Mouse (Mus musculus) skeletal muscle tissue, adult 2 months (tissue): ENCODE results near the gene Ssbp2.
A peak's percentile ranks its signal among the peaks of the same experiment; 100 is the strongest.

Source experiments
- DNase-seq: peaks from one replicate; pipeline ENCODE4 v3.0.0-alpha.2; 2012; ENCODE audit warnings: low read depth, low spot score

The Ssbp2 gene

GRCm38 (mm10) chr13:91459896-91460620 lies at the start of gene Ssbp2:
TSS of gene Ssbp2 (plus strand) at chr13:91460283.
- no peak for DNase-seq

GRCm38 (mm10) chr13:91413752-91414503 lies 46.2 kb upstream of the Ssbp2 start:
- no peak for DNase-seq

DNA sequence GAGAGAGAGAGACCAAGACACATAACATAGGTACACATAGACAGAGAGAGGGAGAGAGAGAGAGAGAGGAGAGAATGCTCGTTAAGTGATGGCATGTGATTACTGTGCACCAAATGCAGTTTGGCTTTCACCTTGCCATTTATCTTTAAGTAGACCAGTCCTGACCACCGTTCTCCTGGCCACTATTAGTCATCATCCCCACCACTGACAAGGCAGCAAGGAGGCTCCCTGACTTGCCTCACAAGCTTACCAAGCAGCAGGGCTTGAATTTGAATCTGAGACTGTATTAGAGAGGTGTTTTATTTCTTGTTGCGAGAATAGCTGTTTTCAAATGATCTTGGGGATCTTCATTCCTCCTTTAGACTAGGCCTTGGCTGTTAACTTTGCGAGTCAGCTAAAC lies 44.2 kb upstream of the Ssbp2 start:
- DNase-seq: no peak

DNA sequence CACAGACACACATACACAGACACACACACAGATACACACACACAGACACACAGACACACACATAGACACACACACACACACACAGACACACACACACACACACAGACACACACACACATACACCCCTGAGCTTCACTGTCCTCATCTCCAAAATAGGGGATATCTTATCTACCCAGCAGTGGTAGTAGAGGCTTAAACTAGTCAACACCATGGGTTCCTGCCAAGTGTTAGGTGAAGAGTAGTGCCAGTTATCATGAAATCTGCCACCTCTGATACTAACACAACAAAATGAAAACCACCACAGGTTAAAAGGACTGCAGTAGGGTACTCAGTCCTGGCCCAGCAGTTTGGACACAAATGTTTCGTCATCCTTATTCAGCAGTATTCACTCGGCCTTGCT lies 43.4 kb upstream of the Ssbp2 start:
- DNase-seq: no peak

DNA sequence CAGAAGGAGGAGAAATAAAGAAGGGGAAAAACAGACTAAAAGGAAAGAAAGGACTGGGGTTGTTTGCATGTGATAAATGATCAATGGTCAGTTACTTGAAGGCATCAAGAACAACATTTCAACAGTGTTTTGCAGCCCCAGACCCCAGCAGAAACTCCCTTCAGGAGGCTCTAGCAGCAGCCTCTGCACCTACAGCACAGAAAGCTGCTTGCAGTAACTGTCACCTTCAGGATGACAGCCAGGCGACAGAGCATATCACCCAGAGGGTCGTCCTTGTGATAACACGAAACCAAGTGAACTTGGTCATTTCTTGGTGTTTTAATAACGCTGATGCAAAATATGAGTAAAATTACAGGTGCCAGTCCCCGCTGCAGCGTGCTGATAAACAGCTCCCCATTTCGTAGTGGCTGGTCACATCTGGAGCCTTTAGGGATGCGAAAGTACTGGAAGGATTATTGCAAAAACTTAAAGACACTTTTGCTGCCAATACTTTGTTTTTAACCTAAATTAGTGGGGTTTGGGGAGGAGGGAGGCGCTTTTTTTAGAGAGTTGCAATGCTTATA lies 38.6 kb upstream of the Ssbp2 start:
- DNase-seq: peak; percentile 76

- no peak for DNase-seq
These were observed 29.2 kb upstream of the Ssbp2 start for GRCm38 (mm10) chr13:91430867-91431266.

- DNase-seq: no peak
These were observed 28.4 kb upstream of the Ssbp2 start for GRCm38 (mm10) chr13:91431392-91432355.

- DNase-seq: no peak
These were observed 27.1 kb upstream of the Ssbp2 start for GRCm38 (mm10) chr13:91433021-91433420.

GRCm38 (mm10) chr13:91437931-91438330 lies 22.2 kb upstream of the Ssbp2 start:
- no peak for DNase-seq

GRCm38 (mm10) chr13:91441476-91441875 lies 18.6 kb upstream of the Ssbp2 start:
- DNase-seq: no peak

DNA sequence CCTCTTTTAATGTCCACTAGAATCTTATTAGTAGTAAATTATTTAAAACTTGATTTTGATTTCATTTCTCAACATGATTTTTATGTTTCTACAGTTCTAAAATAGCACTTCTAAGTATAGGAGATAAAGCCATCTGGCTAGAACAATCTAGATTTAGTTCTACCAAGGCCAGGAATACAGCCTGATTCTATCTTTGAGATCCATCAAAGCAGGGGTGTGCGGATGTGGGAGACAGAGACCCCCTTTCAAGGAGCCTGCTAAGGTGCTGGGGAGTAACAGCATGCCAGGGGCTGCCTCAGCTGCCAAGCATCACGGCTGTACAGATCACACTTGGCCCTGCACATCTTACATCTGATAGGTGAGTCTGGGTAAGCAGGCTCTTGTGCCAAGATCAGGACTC lies 13.4 kb upstream of the Ssbp2 start:
- no peak for DNase-seq

- DNase-seq: no peak
These were observed 11.1 kb upstream of the Ssbp2 start for GRCm38 (mm10) chr13:91448936-91449335.

DNA sequence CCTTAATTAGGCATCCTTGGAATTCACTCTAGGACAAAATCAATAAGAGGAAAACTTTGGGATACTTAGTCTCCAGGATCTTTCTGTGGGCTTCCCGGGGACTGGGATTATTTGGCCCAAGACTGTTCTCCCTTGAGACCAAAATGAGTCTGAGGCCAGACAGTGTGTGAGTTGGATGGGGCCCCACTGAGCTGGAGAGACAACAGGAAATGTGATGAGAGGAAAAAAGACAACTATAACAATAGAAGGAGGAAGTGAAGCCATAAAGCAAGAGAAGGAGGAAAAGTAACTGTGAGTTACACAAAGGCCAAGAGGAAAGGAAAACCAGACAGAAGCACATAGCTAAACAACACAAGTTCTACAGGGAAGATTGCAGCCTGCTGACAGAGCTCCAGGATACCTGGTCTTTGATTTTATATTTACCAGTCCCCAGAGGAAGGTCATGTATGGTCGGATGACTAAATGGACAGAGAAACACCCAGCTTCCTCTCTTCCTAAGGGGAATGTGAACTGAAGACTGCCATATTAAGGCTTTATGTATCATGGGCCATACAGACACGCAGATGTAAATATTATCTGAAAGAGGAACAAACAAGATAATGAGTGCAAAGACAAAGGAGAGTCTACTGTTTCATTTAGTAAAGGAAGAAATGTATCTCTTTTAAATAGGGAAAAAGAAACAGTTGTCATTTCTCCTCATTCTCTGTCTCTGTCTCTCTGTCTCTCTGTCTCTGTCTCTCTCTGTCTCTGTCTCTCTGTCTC lies 8.5 kb upstream of the Ssbp2 start:
- peak; percentile 15 for DNase-seq

DNA sequence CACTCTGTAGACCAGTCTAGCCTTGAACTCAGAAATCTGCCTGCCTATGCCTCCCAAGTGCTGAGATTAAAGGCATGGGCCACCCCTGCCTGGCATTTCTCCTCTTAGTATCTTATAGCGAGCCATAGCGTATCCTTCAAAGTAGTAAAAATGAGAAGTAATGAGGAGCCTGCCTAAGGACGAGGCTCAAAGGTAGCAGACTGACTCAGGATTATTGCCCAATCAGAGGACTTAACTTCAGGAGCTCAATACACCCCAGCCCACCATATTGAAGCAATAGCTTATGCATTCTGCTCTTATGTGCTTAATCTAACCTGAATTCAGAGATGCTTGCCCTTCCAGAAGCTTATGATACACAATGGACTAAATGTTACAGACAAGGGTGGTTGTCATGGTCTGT lies 7.8 kb upstream of the Ssbp2 start:
- DNase-seq: no peak

- no peak for DNase-seq
These were observed 6.8 kb upstream of the Ssbp2 start for GRCm38 (mm10) chr13:91453236-91453635.

- DNase-seq: no peak
These were observed 4.0 kb upstream of the Ssbp2 start for GRCm38 (mm10) chr13:91456041-91456440.

GRCm38 (mm10) chr13:91456735-91457134 lies 3.3 kb upstream of the Ssbp2 start:
- no peak for DNase-seq

DNA sequence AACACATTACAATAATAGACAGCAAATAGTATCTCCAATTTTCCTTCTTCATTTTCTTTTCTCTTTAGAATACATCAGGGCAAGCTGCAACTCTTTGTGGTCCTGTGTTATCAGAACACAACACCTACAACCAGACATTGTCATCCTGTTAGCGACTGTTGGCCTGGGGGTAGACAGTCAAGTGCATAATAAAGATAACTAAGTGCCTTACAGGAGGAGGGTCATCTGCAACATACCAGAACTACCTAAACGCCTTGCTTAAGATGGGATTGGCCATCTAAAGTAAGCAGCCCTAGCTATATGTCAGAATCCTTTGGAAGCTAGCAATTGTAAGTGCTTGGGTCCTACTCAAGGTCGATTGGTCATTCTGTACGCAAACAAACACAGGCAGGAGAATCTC lies 2.1 kb upstream of the Ssbp2 start:
- DNase-seq: no peak

GRCm38 (mm10) chr13:91459489-91459888 lies 594 bp upstream of the Ssbp2 start:
- no peak for DNase-seq

DNA sequence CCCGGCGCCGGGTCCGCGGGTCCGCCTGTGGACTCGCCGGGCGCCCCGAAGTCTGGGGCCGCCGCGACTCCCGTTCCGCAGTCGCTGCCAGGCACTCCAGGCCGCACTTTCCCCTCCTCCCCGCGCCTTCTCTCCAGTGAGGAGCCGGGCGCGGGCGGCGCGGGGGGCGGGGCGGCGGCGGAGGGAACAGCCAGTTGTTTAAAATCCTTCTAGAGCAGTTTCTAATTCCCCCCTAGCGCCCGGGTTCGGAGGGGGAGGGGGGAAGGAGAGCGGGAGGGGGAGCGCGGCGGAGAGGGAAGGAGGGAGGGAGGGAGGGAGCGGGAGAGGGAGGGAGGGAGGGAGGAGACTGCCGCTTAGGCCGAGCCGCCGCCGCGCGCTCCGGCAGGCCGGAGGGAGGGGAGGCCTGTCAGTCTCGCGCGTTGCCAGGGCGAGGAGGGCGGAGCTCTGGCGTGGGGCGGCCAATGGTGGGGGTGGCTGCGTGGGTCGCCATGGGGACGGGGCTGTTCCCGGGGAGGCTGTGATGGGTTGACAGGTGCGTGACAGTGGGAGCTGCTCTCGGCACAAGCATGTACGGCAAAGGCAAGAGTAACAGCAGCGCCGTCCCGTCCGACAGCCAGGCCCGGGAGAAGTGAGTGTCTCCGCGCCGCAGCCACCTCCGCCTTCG lies 670 bp downstream of the Ssbp2 start:
- peak; percentile 97 for DNase-seq
